Mouse (Mus musculus) liver, embryonic 14.5 days (tissue): ENCODE measurements at regions not wholly inside any gene's neighbourhood (a gene's known extent, or its start where the extent isn't known, plus 50 kb on each side); places are given as distances from the start of the nearest gene placed in this dataset.

ENCODE experiments used
- CTCF ChIP-seq: IDR thresholded peaks from 2 replicates; pipeline ENCODE4 v1.5.1; 2016; ENCODE audit warnings: antibody characterized with exemption, low read depth, control low read depth
- EP300 ChIP-seq: IDR thresholded peaks from 2 replicates; pipeline ENCODE4 v1.6.1; 2016; ENCODE audit warnings: antibody characterized with exemption, low read depth

- TF ChIP-seq CTCF (no peak), EP300 (no peak)
Observed at GRCm38 (mm10) chr5:75832341-75832740, 145.9 kb downstream of the Kdr start.
